Mouse (Mus musculus) erythroid progenitor cell, adult 5-6 weeks (primary cell): ENCODE data around the gene Nlrp10. TPM values are rescaled to one million over a fixed set of nuclear protein-coding genes. Genes with fewer than 3 reads are reported as not detected.

Source experiments
- ATAC-seq: replicated peaks from 2 replicates; pipeline ENCODE4 v1.8.0; 2016; ENCODE audit warnings: moderate number of reproducible peaks, mild to moderate bottlenecking, moderate TSS enrichment, inconsistent platforms; ENCODE audit not compliant: poor library complexity, low FRiP score, severe bottlenecking
- total RNA-seq, 2 experiments: library from RNA; stranded (forward) in 1 of 2; stranded (reverse) in 1 of 2; fragments of 150-400 nt in 1 of 2; fragments of 186-747, 209-891 nt in 1 of 2; gene quantifications; 2 replicates each; pipeline versions ENCODE4 v1.2.3 to v1.2.4; 2015 to 2017; ENCODE audit warnings: low replicate concordance in 2 of 2

Gene Nlrp10
- total RNA-seq, 2 experiments from 2014 or later = not detected

GRCm38 (mm10) chr7:108928280-108929188, 1.4 kb downstream of the Nlrp10 start:
- no peak for ATAC-seq

DNA sequence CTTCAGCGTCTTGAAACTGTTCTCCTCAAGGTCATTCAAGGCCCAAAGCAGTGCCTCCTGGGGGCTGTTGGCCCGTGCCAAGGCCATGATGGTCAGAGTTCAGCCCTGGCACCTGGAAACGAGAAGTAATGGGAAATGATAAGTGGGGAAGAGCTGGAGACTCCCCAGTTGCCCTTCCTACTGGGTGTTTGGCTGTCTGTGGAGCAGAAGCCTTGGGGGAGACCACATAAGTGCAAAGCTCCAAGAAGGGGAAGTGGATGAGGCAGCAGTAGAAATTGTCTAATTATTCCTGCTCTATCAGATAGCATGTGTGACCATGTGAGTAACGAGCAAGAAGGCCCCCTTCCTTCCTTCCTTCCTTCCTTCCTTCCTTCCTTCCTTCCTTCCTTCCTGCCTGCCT, 2.9 kb downstream of the Nlrp10 start:
- no peak for ATAC-seq

DNA sequence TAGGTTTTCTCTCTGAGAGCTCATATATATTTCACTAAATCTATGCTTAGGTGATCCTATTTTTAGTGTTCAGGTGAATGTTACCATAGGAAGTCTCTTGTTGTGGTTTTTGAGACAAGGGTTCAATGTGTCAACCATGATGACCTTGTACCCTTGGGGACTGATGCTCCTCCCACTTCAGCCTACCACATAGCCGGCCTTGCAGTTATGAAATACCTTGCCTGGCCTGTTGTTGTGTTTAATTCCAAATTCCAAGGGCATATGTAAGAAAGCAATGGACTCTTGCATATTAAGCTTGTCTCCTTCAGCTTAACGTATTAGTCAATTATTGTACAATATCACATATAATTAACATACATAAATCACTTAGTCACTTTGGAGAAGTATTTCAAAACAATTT, 26.0 kb downstream of the Nlrp10 start:
- ATAC-seq = no peak

DNA sequence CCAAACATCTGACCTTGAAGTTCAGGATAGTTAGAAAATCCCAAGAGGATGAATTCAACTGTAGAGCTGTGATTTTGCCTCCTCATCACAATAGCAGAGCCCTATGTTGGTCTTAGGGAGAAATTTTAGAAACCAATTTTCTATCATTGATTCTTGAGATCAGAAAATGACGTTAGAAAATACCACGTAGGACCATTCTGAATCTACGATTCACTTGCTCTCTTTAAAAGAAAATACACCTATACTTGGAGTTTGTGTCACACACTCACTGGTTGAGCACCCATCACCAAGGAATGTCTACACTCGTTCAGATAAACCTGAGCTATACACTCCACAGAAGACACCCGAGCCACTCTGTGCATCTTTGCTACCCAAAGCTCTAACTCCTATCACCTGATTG, 35.7 kb downstream of the Nlrp10 start, which contains the start of gene Olfr519:
Gene Olfr519, minus strand, starts transcription at position 101 of the 400 bp plus-strand sequence.
- no peak for ATAC-seq

- no peak for ATAC-seq
Observed at GRCm38 (mm10) chr7:108884906-108885305, 45.1 kb downstream of the Nlrp10 start, which contains the start of gene Olfr518. Gene Olfr518 (minus strand): TSS chr7:108885006.

DNA sequence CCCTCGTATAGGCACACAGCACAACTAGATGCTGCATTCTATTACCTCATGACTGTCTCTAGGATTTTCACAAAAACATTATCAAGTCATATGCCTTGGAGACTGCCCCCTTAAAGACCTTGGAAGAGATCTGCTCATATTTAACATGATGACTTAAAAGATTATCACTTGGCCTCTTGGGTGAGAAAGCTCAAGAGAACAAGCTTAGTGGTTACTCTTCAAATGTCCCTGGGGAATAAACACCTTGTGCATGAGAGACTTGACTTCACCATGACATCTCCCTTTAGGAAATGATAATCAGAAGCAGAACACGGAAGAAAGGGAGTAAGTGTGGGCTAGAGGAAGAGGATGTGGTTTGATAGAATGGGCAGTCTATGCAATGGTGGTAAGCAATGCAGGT, 57.7 kb downstream of the Nlrp10 start, which contains the start of gene Olfr517:
Gene Olfr517, minus strand, starts transcription at position 101 of the 400 bp plus-strand sequence.
- no peak for ATAC-seq

Other genes starting within 250 kb of the Nlrp10 start
- not detected in 2 replicates for gene Olfr512, start 216.9 kb downstream of the Nlrp10 start, total RNA-seq (2015; ENCODE audit: low replicate concordance)
- not detected in 2 replicates for gene Olfr512, start 216.9 kb downstream of the Nlrp10 start, total RNA-seq (2017; ENCODE audit: low replicate concordance)
- gene Olfr513, start 179.2 kb downstream of the Nlrp10 start, total RNA-seq (2015; ENCODE audit: low replicate concordance) = not detected in 2 replicates
- gene Olfr513, start 179.2 kb downstream of the Nlrp10 start, total RNA-seq (2017; ENCODE audit: low replicate concordance) = not detected in 2 replicates
- gene Olfr514, start 104.2 kb downstream of the Nlrp10 start, total RNA-seq (2015; ENCODE audit: low replicate concordance) = not detected in 2 replicates
- not detected in 2 replicates for gene Olfr514, start 104.2 kb downstream of the Nlrp10 start, total RNA-seq (2017; ENCODE audit: low replicate concordance)
- gene Olfr516, start 79.6 kb downstream of the Nlrp10 start, total RNA-seq (2015; ENCODE audit: low replicate concordance) = not detected in 2 replicates
- not detected in 2 replicates for gene Olfr516, start 79.6 kb downstream of the Nlrp10 start, total RNA-seq (2017; ENCODE audit: low replicate concordance)
- gene Olfr517, start 57.8 kb downstream of the Nlrp10 start, total RNA-seq (2015; ENCODE audit: low replicate concordance) = not detected in 2 replicates
- gene Olfr517, start 57.8 kb downstream of the Nlrp10 start, total RNA-seq (2017; ENCODE audit: low replicate concordance) = not detected in 2 replicates
- not detected in 2 replicates for gene Olfr518, start 45.2 kb downstream of the Nlrp10 start, total RNA-seq (2015; ENCODE audit: low replicate concordance)
- gene Olfr518, start 45.2 kb downstream of the Nlrp10 start, total RNA-seq (2017; ENCODE audit: low replicate concordance) = not detected in 2 replicates
- gene Olfr519, start 35.8 kb downstream of the Nlrp10 start, total RNA-seq (2015; ENCODE audit: low replicate concordance) = not detected in 2 replicates
- gene Olfr519, start 35.8 kb downstream of the Nlrp10 start, total RNA-seq (2017; ENCODE audit: low replicate concordance) = not detected in 2 replicates
- gene Eif3f, start 4.2 kb upstream of the Nlrp10 start, total RNA-seq (2015; ENCODE audit: low replicate concordance) = 51.1 and 68.1 TPM in 2 replicates
- gene Eif3f, start 4.2 kb upstream of the Nlrp10 start, total RNA-seq (2017; ENCODE audit: low replicate concordance) = 25.4 and 26.3 TPM in 2 replicates
- gene Tub, start 20.2 kb upstream of the Nlrp10 start, total RNA-seq (2015; ENCODE audit: low replicate concordance) = not detected in 2 replicates
- gene Tub, start 20.2 kb upstream of the Nlrp10 start, total RNA-seq (2017; ENCODE audit: low replicate concordance) = 0.64 TPM in 1 of 2 replicates, not detected in the other
- gene Ric3, start 153.2 kb upstream of the Nlrp10 start, total RNA-seq (2015; ENCODE audit: low replicate concordance) = not detected in 2 replicates
- 0.61 TPM in 1 of 2 replicates, not detected in the other for gene Ric3, start 153.2 kb upstream of the Nlrp10 start, total RNA-seq (2017; ENCODE audit: low replicate concordance)
- not detected in 2 replicates for gene Lmo1, start 245.0 kb upstream of the Nlrp10 start, total RNA-seq (2015; ENCODE audit: low replicate concordance)
- not detected in 2 replicates for gene Lmo1, start 245.0 kb upstream of the Nlrp10 start, total RNA-seq (2017; ENCODE audit: low replicate concordance)